Mouse (Mus musculus): ENCODE data around the gene Ikzf1. TPM values are rescaled to one million over a fixed set of nuclear protein-coding genes. Genes with fewer than 3 reads are reported as not detected.

Ikzf1 gene
- polyA plus RNA-seq, 1 experiment = 3.8 TPM

- DNase-seq (ENCODE audit: low read depth) = no peak
- TF ChIP-seq POLR2A (IDR thresholded peaks at IDR 0.05; ENCODE audit: borderline replicate concordance, extremely low read depth, insufficient read depth, insufficient read length, poor library complexity, severe bottlenecking) = no peak
- TF ChIP-seq CTCF (IDR thresholded peaks at IDR 0.05; ENCODE audit: borderline replicate concordance, extremely low read depth, insufficient read depth, insufficient read length) = no peak
Measured at GRCm38 (mm10) chr11:11690845-11691196, 6.0 kb downstream of the Ikzf1 start.

- TF ChIP-seq CTCF (IDR thresholded peaks at IDR 0.05; ENCODE audit: borderline replicate concordance, extremely low read depth, insufficient read depth, insufficient read length) = no peak
- no peak for TF ChIP-seq POLR2A (IDR thresholded peaks at IDR 0.05; ENCODE audit: borderline replicate concordance, extremely low read depth, insufficient read depth, insufficient read length, poor library complexity, severe bottlenecking)
- no peak for DNase-seq (ENCODE audit: low read depth)
Measured at GRCm38 (mm10) chr11:11691324-11692058, 6.7 kb downstream of the Ikzf1 start.

- no peak for DNase-seq (ENCODE audit: low read depth)
- TF ChIP-seq POLR2A (IDR thresholded peaks at IDR 0.05; ENCODE audit: borderline replicate concordance, extremely low read depth, insufficient read depth, insufficient read length, poor library complexity, severe bottlenecking) (no peak), CTCF (IDR thresholded peaks at IDR 0.05; ENCODE audit: borderline replicate concordance, extremely low read depth, insufficient read depth, insufficient read length) (no peak)
Measured at GRCm38 (mm10) chr11:11692558-11693166, 7.9 kb downstream of the Ikzf1 start.

- no peak for TF ChIP-seq CTCF (IDR thresholded peaks at IDR 0.05; ENCODE audit: borderline replicate concordance, extremely low read depth, insufficient read depth, insufficient read length)
- no peak for TF ChIP-seq POLR2A (IDR thresholded peaks at IDR 0.05; ENCODE audit: borderline replicate concordance, extremely low read depth, insufficient read depth, insufficient read length, poor library complexity, severe bottlenecking)
- no peak for DNase-seq (ENCODE audit: low read depth)
Measured at GRCm38 (mm10) chr11:11693446-11693845, 8.6 kb downstream of the Ikzf1 start.

GRCm38 (mm10) chr11:11694072-11694471 lies 9.3 kb downstream of the Ikzf1 start:
- TF ChIP-seq CTCF (IDR thresholded peaks at IDR 0.05; ENCODE audit: borderline replicate concordance, extremely low read depth, insufficient read depth, insufficient read length) (no peak), POLR2A (IDR thresholded peaks at IDR 0.05; ENCODE audit: borderline replicate concordance, extremely low read depth, insufficient read depth, insufficient read length, poor library complexity, severe bottlenecking) (no peak)
- no peak for DNase-seq (ENCODE audit: low read depth)

GRCm38 (mm10) chr11:11694472-11695177 lies 9.8 kb downstream of the Ikzf1 start:
- no peak for DNase-seq (ENCODE audit: low read depth)
- no peak for TF ChIP-seq POLR2A (IDR thresholded peaks at IDR 0.05; ENCODE audit: borderline replicate concordance, extremely low read depth, insufficient read depth, insufficient read length, poor library complexity, severe bottlenecking)
- TF ChIP-seq CTCF (IDR thresholded peaks at IDR 0.05; ENCODE audit: borderline replicate concordance, extremely low read depth, insufficient read depth, insufficient read length) = no peak

GRCm38 (mm10) chr11:11695211-11695887 lies 10.5 kb downstream of the Ikzf1 start:
- TF ChIP-seq POLR2A (IDR thresholded peaks at IDR 0.05; ENCODE audit: borderline replicate concordance, extremely low read depth, insufficient read depth, insufficient read length, poor library complexity, severe bottlenecking) (no peak), CTCF (IDR thresholded peaks at IDR 0.05; ENCODE audit: borderline replicate concordance, extremely low read depth, insufficient read depth, insufficient read length) (no peak)
- DNase-seq (ENCODE audit: low read depth) = no peak

- DNase-seq (ENCODE audit: low read depth) = no peak
Measured at GRCm38 (mm10) chr11:11695907-11696306, 11.1 kb downstream of the Ikzf1 start.

GRCm38 (mm10) chr11:11696814-11697213 lies 12.0 kb downstream of the Ikzf1 start:
- DNase-seq (ENCODE audit: low read depth) = no peak
- TF ChIP-seq CTCF (IDR thresholded peaks at IDR 0.05; ENCODE audit: borderline replicate concordance, extremely low read depth, insufficient read depth, insufficient read length) = no peak
- TF ChIP-seq POLR2A (IDR thresholded peaks at IDR 0.05; ENCODE audit: borderline replicate concordance, extremely low read depth, insufficient read depth, insufficient read length, poor library complexity, severe bottlenecking) = no peak

More at GRCm38 (mm10) chr11:11695907-11696306, 11.1 kb downstream of the Ikzf1 start:
- TF ChIP-seq CTCF (IDR thresholded peaks at IDR 0.05; ENCODE audit: borderline replicate concordance, extremely low read depth, insufficient read depth, insufficient read length) = no peak
- no peak for TF ChIP-seq POLR2A (IDR thresholded peaks at IDR 0.05; ENCODE audit: borderline replicate concordance, extremely low read depth, insufficient read depth, insufficient read length, poor library complexity, severe bottlenecking)

GRCm38 (mm10) chr11:11701378-11701777 lies 16.6 kb downstream of the Ikzf1 start:
- TF ChIP-seq CTCF (IDR thresholded peaks at IDR 0.05; ENCODE audit: borderline replicate concordance, extremely low read depth, insufficient read depth, insufficient read length) (no peak), POLR2A (IDR thresholded peaks at IDR 0.05; ENCODE audit: borderline replicate concordance, extremely low read depth, insufficient read depth, insufficient read length, poor library complexity, severe bottlenecking) (no peak)
- no peak for DNase-seq (ENCODE audit: low read depth)

GRCm38 (mm10) chr11:11703776-11704175 lies 19.0 kb downstream of the Ikzf1 start:
- DNase-seq (ENCODE audit: low read depth) = no peak
- TF ChIP-seq POLR2A (IDR thresholded peaks at IDR 0.05; ENCODE audit: borderline replicate concordance, extremely low read depth, insufficient read depth, insufficient read length, poor library complexity, severe bottlenecking) = no peak
- no peak for TF ChIP-seq CTCF (IDR thresholded peaks at IDR 0.05; ENCODE audit: borderline replicate concordance, extremely low read depth, insufficient read depth, insufficient read length)
